Mouse (Mus musculus): ENCODE results near the gene Slc30a7.
A peak's percentile ranks its signal among the peaks of the same experiment; 100 is the strongest.

Gene Slc30a7

DNA sequence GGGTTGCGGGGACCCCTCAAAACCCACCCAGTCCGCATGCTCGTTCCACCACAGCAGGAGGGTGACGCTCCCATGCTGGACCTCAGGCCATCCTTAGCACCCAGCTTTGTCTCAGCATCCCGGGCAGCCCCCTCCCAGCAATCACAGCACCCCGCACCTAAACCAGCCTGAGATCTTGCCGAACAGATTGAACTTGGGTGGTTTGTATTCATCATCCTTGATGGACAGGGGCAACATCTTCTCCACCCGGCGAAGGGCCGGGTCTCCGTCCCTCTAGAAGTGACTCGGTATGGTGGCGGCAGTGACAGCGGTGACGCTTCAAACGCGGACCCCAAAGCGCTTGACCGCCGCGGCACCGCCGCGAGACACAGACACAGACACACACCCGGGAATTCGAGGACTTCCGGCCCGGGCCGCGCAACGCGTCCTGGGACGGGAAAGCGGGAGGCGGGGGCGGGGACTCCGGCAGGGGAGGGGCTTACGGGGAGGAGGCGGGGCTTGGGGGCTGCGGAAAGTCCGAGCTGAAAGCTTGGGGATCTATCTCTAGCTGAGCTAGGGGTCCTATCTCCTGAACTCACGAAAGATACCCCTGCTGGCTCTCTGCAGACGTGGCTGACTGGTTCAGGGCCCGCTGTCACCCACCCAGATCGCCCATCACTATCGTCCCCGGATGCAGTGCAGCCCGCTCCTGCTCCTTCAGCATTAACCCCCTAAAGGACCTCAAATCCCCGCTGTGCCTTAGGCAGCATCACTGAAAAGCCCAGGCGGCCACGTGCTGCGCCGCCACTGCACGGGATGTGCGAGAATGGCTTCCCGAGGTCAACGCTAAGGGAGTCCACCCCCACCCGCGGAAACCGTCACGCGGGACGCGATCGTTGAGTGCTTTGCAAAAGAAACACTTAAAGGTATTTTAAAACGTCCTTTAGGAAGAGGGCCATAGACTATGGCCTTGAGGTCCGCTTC lies at the start of gene Slc30a7, which contains the start of gene Extl2:
Gene Slc30a7 (minus strand): TSS at position 429 of the 963 bp plus-strand sequence.
Gene Extl2 (plus strand): TSS at position 485 of the 963 bp plus-strand sequence.
- DNase-seq (ENCODE audit: low spot score), result peak; percentile 73

DNA sequence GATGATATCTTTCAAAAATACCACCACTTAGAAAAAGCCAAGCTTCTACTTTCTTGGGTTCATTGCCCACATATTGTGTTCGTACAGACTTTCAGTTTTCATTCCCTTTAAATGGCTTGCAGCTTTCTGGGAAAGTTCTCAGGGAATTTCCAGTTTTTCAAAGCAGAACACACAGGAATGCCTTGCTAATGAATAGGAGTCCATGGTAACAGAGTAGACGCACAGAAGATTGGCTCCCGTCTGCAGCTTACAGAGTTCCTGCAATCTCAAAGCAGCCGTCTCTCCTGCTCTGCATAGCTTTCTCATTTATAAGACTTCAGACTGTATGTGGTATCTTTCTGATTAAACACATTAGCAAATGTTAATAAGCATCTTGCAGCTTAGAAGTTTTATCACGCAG lies 39.8 kb upstream of the Slc30a7 start:
- no peak for DNase-seq (ENCODE audit: low spot score)

DNA sequence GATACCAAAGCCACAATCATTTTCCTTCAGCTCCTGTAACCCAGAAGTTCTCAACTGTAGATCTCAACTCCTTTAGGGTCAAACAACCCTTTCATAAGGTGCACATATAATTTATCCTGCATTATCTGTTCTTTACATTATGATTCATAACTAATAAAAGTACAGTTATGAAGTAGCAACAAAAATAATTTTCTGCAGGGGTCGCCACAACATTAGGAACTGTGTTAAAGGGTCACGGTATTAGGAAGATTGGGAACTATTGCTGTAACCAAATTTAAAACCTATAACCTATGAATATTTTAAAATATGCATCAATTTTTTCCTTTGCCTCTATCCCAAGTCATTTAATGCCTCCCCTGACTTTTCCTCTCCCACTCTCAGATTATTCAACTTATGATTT lies 38.8 kb upstream of the Slc30a7 start:
- DNase-seq (ENCODE audit: low spot score), result no peak

DNA sequence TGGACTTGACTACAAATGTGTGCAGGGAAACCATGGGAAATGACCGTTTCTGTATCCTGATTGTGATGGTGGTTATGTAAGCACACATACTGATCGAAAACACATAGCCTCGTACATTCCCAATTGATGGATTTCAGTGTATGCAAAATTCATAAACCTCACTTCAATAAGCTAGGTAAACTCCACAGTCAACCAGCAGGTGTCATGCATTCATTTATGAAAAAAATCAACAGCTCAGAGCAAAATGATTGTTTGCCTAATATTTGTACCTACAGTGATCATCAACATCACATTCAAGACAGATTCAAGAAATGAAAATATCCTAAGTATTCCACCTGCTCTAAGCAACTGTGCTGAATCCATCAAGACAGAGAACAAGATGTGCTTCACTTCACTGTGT lies 33.6 kb upstream of the Slc30a7 start:
- DNase-seq (ENCODE audit: low spot score), result no peak

- DNase-seq (ENCODE audit: low spot score), result no peak
These were observed 26.6 kb upstream of the Slc30a7 start for GRCm38 (mm10) chr3:116033871-116034222.

- no peak for DNase-seq (ENCODE audit: low spot score)
These were observed 26.1 kb upstream of the Slc30a7 start for GRCm38 (mm10) chr3:116033218-116033870.

DNA sequence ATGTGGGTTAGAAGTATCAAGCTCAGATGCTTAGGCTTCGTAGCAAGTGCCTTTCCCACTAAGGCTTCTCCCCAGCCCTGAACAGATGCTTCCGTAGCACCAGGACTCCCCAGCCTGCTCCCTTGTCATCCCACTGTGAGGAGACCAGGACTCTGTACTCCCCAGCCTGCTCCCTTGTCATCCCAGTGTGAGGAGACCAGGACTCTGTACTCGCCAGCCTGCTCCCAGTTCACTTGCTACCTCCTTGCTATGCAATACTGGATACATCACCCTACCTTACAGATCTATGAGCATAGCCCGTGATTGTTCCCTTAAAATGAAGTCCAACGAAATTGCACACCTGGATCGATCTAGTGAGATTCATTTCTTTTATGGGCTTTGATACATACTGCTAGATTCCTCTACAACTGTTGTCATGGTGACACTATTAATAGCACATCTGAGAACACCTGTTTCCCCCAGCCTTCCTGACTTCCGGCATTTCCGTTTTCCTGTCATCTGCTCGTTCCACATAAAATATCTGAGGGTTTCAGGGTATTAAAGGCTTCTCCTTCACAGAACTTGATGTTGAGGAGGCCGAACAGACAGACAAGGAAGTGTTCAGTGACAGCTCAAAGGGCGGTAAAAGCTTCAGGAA lies 23.1 kb upstream of the Slc30a7 start:
- DNase-seq (ENCODE audit: low spot score), result no peak

DNA sequence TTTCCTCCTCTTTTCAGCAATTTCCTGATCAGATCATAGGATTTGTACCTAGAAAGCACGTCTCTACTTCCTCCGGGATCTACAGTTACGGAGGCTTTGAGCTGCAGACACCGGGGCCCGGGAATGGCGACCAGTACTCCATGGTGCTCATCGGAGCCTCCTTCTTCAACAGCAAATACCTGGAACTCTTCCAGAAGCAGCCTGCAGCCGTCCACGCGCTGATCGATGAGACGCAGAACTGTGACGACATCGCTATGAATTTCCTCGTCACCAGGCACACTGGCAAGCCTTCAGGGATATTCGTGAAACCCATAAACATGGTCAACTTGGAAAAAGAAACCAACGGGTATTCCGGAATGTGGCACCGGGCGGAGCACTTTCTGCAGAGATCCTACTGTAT lies 19.8 kb upstream of the Slc30a7 start:
- DNase-seq (ENCODE audit: low spot score), result no peak

- no peak for DNase-seq (ENCODE audit: low spot score)
These were observed 18.5 kb upstream of the Slc30a7 start for GRCm38 (mm10) chr3:116025701-116026100.

DNA sequence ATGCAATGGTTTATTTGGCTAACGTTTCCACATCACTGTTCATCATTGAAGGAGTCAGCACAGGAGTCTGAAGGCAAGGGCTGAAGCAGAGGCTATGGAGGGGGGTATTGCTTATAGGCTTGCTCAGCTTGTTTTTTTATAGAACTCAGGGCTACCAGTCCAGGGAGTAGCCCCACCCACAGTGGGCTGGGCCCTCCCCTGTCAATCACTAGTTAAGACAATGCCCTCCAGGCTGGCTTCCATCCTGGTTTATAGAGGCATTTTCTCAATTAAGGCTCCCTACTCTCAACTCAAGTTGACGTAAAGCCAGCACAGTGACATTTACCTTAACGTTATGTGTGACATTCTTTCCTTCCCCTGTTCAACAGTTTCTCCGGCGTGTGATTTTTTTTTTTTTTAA lies 17.5 kb upstream of the Slc30a7 start:
- DNase-seq (ENCODE audit: low spot score), result no peak

DNA sequence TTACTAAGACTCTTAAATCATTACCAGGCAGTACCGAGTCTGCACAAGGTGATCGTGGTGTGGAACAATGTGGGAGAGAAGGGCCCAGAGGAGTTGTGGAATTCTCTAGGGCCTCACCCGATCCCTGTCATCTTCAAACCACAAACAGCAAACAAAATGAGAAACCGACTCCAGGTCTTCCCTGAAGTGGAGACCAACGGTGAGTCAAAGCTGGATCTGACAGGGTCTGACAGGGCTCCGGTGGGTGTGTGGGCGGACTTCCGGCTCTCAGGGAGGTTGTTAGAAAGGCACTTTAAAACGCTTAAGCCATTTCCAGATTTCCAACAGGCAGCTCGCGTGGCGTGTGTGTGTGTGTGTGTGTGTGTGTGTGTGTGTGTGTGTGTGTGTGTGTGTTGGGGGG lies 17.0 kb upstream of the Slc30a7 start:
- DNase-seq (ENCODE audit: low spot score), result no peak

DNA sequence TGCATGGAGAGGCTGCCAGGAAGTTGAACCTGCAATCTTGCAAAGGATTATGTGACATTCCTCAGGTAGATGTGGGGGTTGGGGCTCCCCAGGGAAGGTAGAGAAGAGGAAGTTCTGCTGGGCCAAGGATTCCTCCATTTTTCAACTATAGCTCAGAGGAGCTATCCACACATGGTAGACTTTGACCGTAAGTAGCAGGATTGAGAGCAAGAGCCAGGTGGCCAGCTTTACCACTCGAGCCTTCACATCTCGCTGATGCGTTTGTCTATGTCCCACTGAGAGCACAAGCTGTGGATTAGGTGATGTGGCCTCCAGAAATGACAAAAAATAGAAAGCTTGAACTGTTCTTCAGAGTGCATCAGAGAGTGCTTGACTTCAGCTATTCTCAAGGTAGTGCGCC lies 11.9 kb upstream of the Slc30a7 start:
- DNase-seq (ENCODE audit: low spot score), result no peak

DNA sequence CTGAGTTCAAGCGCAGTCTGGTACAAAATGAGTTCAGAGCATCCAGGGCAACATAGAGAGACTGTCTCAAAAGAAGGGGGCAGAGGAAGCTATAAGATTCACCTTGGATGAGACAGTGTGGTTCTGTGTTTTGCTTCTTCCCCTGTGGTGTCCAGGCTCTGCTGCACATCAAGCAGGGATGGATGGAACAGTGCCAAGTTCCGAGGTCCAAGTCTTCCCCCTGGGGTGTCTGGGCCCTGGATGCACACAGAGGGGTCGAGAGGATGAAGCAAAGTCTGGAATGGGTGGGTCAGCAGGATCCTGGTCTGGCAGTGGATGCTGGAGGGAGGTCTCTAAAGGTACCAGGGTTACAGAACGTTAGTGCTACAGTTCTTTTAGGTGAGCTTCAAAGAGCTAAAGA lies 11.4 kb upstream of the Slc30a7 start:
- no peak for DNase-seq (ENCODE audit: low spot score)

- DNase-seq (ENCODE audit: low spot score), result no peak
These were observed 8.9 kb upstream of the Slc30a7 start for GRCm38 (mm10) chr3:116016116-116016515.

GRCm38 (mm10) chr3:116014901-116015300 lies 7.7 kb upstream of the Slc30a7 start:
- no peak for DNase-seq (ENCODE audit: low spot score)

- DNase-seq (ENCODE audit: low spot score), result no peak
These were observed 2.6 kb upstream of the Slc30a7 start for GRCm38 (mm10) chr3:116009622-116010344.

DNA sequence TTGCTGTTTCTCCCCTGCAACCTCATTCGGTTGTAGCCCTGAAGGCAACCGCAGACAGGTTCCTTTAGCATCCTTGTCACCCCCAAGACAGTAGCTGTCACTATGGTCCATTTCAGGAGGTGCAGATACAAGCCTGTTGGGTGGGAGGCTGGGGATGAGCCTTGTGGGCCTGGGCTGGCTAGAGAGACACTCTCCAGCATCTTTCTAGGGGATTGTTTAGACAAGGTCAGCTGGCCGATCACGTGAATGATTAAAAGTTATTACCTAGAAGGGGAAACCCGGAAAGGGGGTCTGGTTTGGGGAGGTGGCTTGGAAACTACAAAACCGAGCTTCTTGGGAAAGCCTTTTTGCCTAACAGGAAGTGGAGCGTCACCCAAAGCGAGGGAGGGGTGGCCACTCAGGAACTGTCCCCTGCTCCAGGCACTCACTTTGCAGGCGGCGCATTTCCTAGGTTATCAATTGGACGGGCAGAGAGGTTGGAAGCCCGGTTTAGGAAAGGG lies 785 bp upstream of the Slc30a7 start:
- DNase-seq (ENCODE audit: low spot score), result peak; percentile 79

DNA sequence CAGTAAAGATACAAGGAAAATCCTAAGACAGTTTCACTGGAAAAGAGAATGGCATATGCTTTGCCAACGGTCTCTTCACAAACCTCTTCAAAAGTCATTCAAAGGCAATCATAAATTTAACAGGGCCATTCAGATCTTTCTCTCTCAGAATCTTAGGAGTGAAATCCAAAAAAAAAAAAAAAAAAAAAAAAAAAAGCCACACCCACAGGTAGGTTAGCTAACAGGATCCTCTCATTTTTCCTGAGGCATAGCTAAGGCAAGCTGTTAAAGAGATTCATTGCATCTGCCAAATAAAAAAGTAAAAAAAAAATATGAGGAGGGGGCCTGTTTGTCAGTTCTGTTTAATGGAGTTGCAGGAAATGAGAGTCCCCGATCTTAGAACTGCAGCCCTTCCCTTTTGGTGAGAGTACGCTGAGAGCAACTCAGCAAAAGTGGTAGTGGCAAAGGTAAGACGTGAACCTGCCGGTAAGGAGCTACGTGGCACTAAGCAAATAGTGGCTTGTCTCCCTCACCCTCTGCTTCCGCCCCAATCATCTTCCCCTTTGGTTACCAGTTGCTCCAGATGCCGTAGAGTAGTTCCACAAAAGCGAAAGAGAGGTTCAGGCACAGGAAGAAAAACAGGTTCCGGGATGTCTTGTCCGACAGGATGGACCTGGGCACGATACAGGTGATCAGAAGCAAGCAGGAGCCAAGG lies 775 bp downstream of the Slc30a7 start:
- no peak for DNase-seq (ENCODE audit: low spot score)

GRCm38 (mm10) chr3:115996929-115997328 lies 10.3 kb downstream of the Slc30a7 start:
- no peak for DNase-seq (ENCODE audit: low spot score)

DNA sequence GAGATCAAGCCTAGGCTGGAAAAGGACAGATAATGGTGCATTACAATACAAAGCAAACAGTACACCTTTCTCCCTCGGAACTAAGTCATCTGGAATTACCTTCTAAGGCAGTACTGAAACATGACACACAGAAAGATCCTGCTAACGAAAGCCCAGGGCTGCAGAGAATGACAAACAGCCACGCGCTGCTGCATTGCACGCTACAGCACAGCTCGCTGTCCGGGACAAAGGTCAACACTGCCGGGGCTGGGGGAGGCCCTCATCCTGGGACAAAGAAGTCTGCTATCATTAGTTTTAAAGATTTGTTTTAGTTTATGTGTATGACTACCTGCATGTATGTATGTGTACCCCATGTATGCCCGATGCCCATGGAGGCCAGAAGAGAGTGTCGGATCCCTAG lies 14.2 kb downstream of the Slc30a7 start:
- no peak for DNase-seq (ENCODE audit: low spot score)

DNA sequence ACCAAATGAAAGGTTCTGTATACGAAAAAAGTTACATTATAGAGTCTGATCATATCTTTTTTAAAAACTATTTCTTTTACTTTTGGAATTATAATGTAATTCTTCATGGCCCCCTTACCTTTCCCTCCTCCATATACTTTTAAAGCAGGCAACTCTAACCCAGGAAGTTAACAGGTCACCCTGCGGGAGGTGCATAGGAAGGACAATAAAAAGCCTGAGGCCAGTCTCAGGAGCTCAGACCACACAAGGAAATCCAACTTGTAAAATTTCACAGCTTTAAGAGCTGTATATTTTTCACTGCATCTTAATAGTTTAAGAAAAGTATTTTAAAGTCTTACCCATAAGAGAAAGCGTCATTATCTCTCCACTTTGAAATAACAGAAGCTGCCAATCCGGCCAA lies 14.6 kb downstream of the Slc30a7 start:
- no peak for DNase-seq (ENCODE audit: low spot score)
